Mouse (Mus musculus) CH12.LX (cell line): ENCODE data around the gene Pan3. TPM values are rescaled to one million over a fixed set of nuclear protein-coding genes. Genes with fewer than 3 reads are reported as not detected.

Source experiments
- DNase-seq: peaks from one replicate; pipeline ENCODE4 v3.0.0-alpha.2; 2013; ENCODE audit errors: extremely low read depth
- H3K27ac ChIP-seq: 2 replicates; pipeline ENCODE4 v1.5.1; 2012; ENCODE audit warnings: low read depth, mild to moderate bottlenecking, control low read depth, moderate library complexity; ENCODE audit not compliant: insufficient read depth
- H3K27me3 ChIP-seq: replicated peaks from 2 replicates; pipeline ENCODE3; 2012; ENCODE audit warnings: inconsistent platforms
- H3K36me3 ChIP-seq, 2 experiments: replicated peaks in 1 of 2; 2 replicates each; pipeline versions ENCODE3 to v1.6.1; 2012; ENCODE audit warnings: inconsistent platforms in 1 of 2, low read length in 1 of 2, mild to moderate bottlenecking in 1 of 2, mixed read lengths in 1 of 2, moderate library complexity in 1 of 2; ENCODE audit not compliant: control insufficient read depth in 1 of 2, insufficient read depth in 1 of 2
- H3K4me1 ChIP-seq, 2 experiments: 2 replicates each; pipeline ENCODE4 v1.6.1; 2012; ENCODE audit warnings: inconsistent platforms in 1 of 2, moderate library complexity in 1 of 2; ENCODE audit not compliant: insufficient read depth in 2 of 2, control insufficient read depth in 1 of 2
- H3K4me2 ChIP-seq: 2 replicates; pipeline ENCODE4 v1.6.1; 2012; ENCODE audit warnings: low read depth, mild to moderate bottlenecking, control low read depth; ENCODE audit not compliant: poor library complexity, insufficient read depth, severe bottlenecking
- H3K4me3 ChIP-seq, 3 experiments: fragments of 150-350 bp in 1 of 3; sonication (generic) in 1 of 3; replicated peaks in 1 of 3; 2 replicates each; pipeline versions ENCODE3 to v1.5.1; 2011 to 2012; ENCODE audit warnings: low read depth in 2 of 3, low read length in 2 of 3, mild to moderate bottlenecking in 2 of 3, moderate library complexity in 2 of 3, control low read depth in 1 of 3, improper control_type of control experiment in 1 of 3, inconsistent platforms in 1 of 3, mixed read lengths in 1 of 3; ENCODE audit not compliant: poor library complexity in 1 of 3
- H3K79me2 ChIP-seq: replicated peaks from 2 replicates; pipeline ENCODE4 v1.6.1; 2012; ENCODE audit warnings: mild to moderate bottlenecking, moderate library complexity; ENCODE audit not compliant: control insufficient read depth, poor library complexity, insufficient read depth, severe bottlenecking; ENCODE audit errors: extremely low read depth
- H3K9ac ChIP-seq: 2 replicates; pipeline ENCODE4 v1.6.1; 2012; ENCODE audit warnings: low read depth, mild to moderate bottlenecking, control low read depth, moderate library complexity; ENCODE audit not compliant: insufficient read depth
- H3K9me3 ChIP-seq: replicated peaks from 2 replicates; pipeline ENCODE3; 2012; ENCODE audit warnings: low read length, inconsistent platforms, mixed read lengths
- BHLHE40 ChIP-seq: IDR thresholded peaks from 2 replicates; pipeline ENCODE4 v1.6.1; 2011; ENCODE audit warnings: mild to moderate bottlenecking, low read depth, low read length, improper control_type of control experiment
- CHD1 ChIP-seq: IDR thresholded peaks from 2 replicates; pipeline ENCODE4 v1.6.1; 2012; ENCODE audit warnings: low read depth, low read length, improper control_type of control experiment, inconsistent platforms
- CHD2 ChIP-seq: IDR thresholded peaks from 2 replicates; pipeline ENCODE4 v1.6.1; 2011; ENCODE audit warnings: low read length, improper control_type of control experiment
- CTCF ChIP-seq, 2 experiments: IDR thresholded peaks in 1 of 2; conservative IDR thresholded peaks in 1 of 2; 2 replicates each; pipeline ENCODE4 v1.5.1; 2011 to 2012; ENCODE audit warnings: low read depth in 2 of 2, low read length in 2 of 2, improper control_type of control experiment in 1 of 2, inconsistent platforms in 1 of 2, mild to moderate bottlenecking in 1 of 2, moderate library complexity in 1 of 2
- E2F4 ChIP-seq: IDR thresholded peaks from 2 replicates; pipeline ENCODE4 v1.6.1; 2011; ENCODE audit warnings: low read depth, low read length, improper control_type of control experiment; ENCODE audit not compliant: insufficient replicate concordance
- ELF1 ChIP-seq: IDR thresholded peaks from 2 replicates; pipeline ENCODE4 v1.6.1; 2014; ENCODE audit warnings: low read depth, mild to moderate bottlenecking, inconsistent platforms, low read length, improper control_type of control experiment
- EP300 ChIP-seq: IDR thresholded peaks from 2 replicates; pipeline ENCODE4 v1.6.1; 2011; ENCODE audit warnings: low read length, improper control_type of control experiment
- GABPA ChIP-seq: IDR thresholded peaks from 2 replicates; pipeline ENCODE4 v1.6.1; 2012; ENCODE audit warnings: low read depth, low read length, improper control_type of control experiment, inconsistent platforms; ENCODE audit not compliant: insufficient replicate concordance
- HCFC1 ChIP-seq: IDR thresholded peaks from 2 replicates; pipeline ENCODE4 v1.6.1; 2012; ENCODE audit warnings: low read depth, mild to moderate bottlenecking, inconsistent platforms, low read length, improper control_type of control experiment
- IRF4 ChIP-seq: IDR thresholded peaks from 2 replicates; pipeline ENCODE4 v1.6.1; 2014; ENCODE audit warnings: low read depth, mild to moderate bottlenecking, inconsistent platforms, low read length, improper control_type of control experiment
- JUN ChIP-seq: IDR thresholded peaks from 2 replicates; pipeline ENCODE4 v1.6.1; 2011; ENCODE audit warnings: low read depth, mild to moderate bottlenecking, low read length, improper control_type of control experiment, moderate library complexity; ENCODE audit not compliant: insufficient read depth
- JUND ChIP-seq: conservative IDR thresholded peaks from 2 replicates; pipeline ENCODE4 v1.6.1; 2011; ENCODE audit warnings: low read depth, low read length, improper control_type of control experiment
- KAT2A ChIP-seq: IDR thresholded peaks from 2 replicates; pipeline ENCODE4 v1.6.1; 2012; ENCODE audit warnings: low read length, improper control_type of control experiment, inconsistent platforms; ENCODE audit not compliant: insufficient replicate concordance
- MAFK ChIP-seq: IDR thresholded peaks from 2 replicates; pipeline ENCODE4 v1.6.1; 2011; ENCODE audit warnings: low read length, improper control_type of control experiment; ENCODE audit not compliant: insufficient replicate concordance
- MAX ChIP-seq: IDR thresholded peaks from 2 replicates; pipeline ENCODE4 v1.6.1; 2011; ENCODE audit warnings: low read length, improper control_type of control experiment
- MAZ ChIP-seq: IDR thresholded peaks from 2 replicates; pipeline ENCODE4 v1.6.1; 2012; ENCODE audit warnings: low read depth, mild to moderate bottlenecking, inconsistent platforms, low read length, improper control_type of control experiment, moderate library complexity
- MEF2A ChIP-seq: IDR thresholded peaks from 2 replicates; pipeline ENCODE4 v1.6.1; 2014; ENCODE audit warnings: low read depth, mild to moderate bottlenecking, inconsistent platforms, low read length, improper control_type of control experiment, borderline replicate concordance
- MYC ChIP-seq: IDR thresholded peaks from 2 replicates; pipeline ENCODE4 v1.6.1; 2011; ENCODE audit warnings: low read depth, mild to moderate bottlenecking, improper control_type of control experiment, low read length
- NELFE ChIP-seq: IDR thresholded peaks from 2 replicates; pipeline ENCODE4 v1.6.1; 2011; ENCODE audit warnings: low read depth, low read length, improper control_type of control experiment
- PAX5 ChIP-seq: IDR thresholded peaks from 2 replicates; pipeline ENCODE4 v1.6.1; 2012; ENCODE audit warnings: low read length, inconsistent platforms, mixed read lengths
- POLR2A ChIP-seq: IDR thresholded peaks from 2 replicates; pipeline ENCODE4 v1.6.1; 2011; ENCODE audit warnings: low read depth, mild to moderate bottlenecking, improper control_type of control experiment, low read length
- POLR2AphosphoS2 ChIP-seq: IDR thresholded peaks from 2 replicates; pipeline ENCODE4 v1.6.1; 2011; ENCODE audit warnings: low read depth, low read length, improper control_type of control experiment
- RCOR1 ChIP-seq: conservative IDR thresholded peaks from 2 replicates; pipeline ENCODE4 v1.6.1; 2012; ENCODE audit warnings: low read depth, mild to moderate bottlenecking, inconsistent platforms, low read length, improper control_type of control experiment
- SIN3A ChIP-seq: IDR thresholded peaks from 2 replicates; pipeline ENCODE4 v1.6.1; 2012; ENCODE audit warnings: low read length, improper control_type of control experiment, inconsistent platforms
- TBP ChIP-seq: conservative IDR thresholded peaks from 2 replicates; pipeline ENCODE4 v1.6.1; 2011; ENCODE audit warnings: low read depth, low read length, improper control_type of control experiment
- UBTF ChIP-seq: IDR thresholded peaks from 2 replicates; pipeline ENCODE4 v1.6.1; 2012; ENCODE audit warnings: low read depth, mild to moderate bottlenecking, inconsistent platforms, low read length, improper control_type of control experiment, moderate library complexity
- USF1 ChIP-seq: IDR thresholded peaks from 2 replicates; pipeline ENCODE4 v1.6.1; 2014; ENCODE audit warnings: low read depth, mild to moderate bottlenecking, inconsistent platforms, low read length, improper control_type of control experiment
- ZKSCAN1 ChIP-seq: IDR thresholded peaks from 2 replicates; pipeline ENCODE4 v1.6.1; 2012; ENCODE audit warnings: low read depth, inconsistent platforms, low read length, improper control_type of control experiment, borderline replicate concordance
- ZMIZ1 ChIP-seq: IDR thresholded peaks from 2 replicates; pipeline ENCODE4 v1.6.1; 2012; ENCODE audit warnings: low read depth, mild to moderate bottlenecking, inconsistent platforms, low read length, improper control_type of control experiment
- ZNF384 ChIP-seq: IDR thresholded peaks from 2 replicates; pipeline ENCODE4 v1.6.1; 2012; ENCODE audit warnings: low read depth, low read length, improper control_type of control experiment, inconsistent platforms
- dilution Hi-C: fragments of 300-500 bp; cut with MboI; formaldehyde crosslinking; loops from 2 replicates; pipeline ENCODE4 v1.14.3; 2020; ENCODE audit warnings: low sequenced_read_pairs; ENCODE audit not compliant: extremely low pct_unique_long_range_greater_than_20kb, extremely low pct_ligation_motif_present
- in situ Hi-C: fragments of 300-500 bp; cut with MboI; formaldehyde crosslinking; loops from 3 replicates; pipeline ENCODE4 v1.14.3; 2019; ENCODE audit warnings: low sequenced_read_pairs, low pct_ligation_motif_present, low pct_unique_long_range_greater_than_20kb, mixed read lengths
- polyA plus RNA-seq: library from polyadenylated mRNA; unstranded; fragments of >175 nt; gene quantifications from 2 replicates; pipeline ENCODE4 v1.2.1, GENCODE M21; 2012; ENCODE audit warnings: low read depth; ENCODE audit not compliant: insufficient read length
- total RNA-seq, 2 experiments: library from RNA; depleted of rRNA; stranded (reverse); fragments of 300-350 nt in 1 of 2; fragments of >200 nt in 1 of 2; gene quantifications; 2 replicates each; pipeline ENCODE4 v1.2.3; 2012 to 2014

The Pan3 gene
- total and polyA plus RNA-seq, 3 experiments: 37.6 to 43.5 (median 40.2) TPM

DNA sequence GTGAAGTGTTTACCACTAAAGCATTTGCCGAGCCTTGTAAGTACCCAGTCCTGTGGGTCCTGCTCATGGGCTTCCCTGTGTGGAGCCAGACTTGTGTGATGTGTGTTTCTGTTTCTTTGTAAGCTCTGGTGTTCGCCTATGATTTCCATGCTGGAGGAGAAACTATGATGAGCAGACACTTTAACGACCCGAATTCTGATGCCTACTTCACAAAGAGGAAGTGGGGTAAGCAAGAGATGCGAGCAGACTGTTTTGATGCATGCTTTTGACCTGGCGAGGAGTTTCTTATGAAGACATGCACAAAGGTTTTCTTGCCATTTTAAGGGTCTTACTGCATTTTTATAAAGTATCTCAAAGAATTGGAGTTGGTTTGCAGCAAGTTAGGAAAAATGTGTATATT is 97.0 kb downstream of the Pan3 start:
- no peak overlapping the region for H3K9ac ChIP-seq
- TF ChIP-seq EP300 (no peak), MAFK (no peak), GABPA (no peak), KAT2A (no peak), ZKSCAN1 (no peak), IRF4 (no peak), PAX5 (no peak), MAX (no peak), JUND (no peak), MAZ (no peak), CHD2 (no peak), TBP (no peak), CHD1 (no peak), SIN3A (no peak), ELF1 (no peak), UBTF (no peak), E2F4 (no peak)
- TF ChIP-seq, all 38 proteins: peak for 0
- no peak overlapping the region for H3K4me3 ChIP-seq
- H3K27me3 ChIP-seq: no peaks in the 10 kb centered on the region
- dilution Hi-C loops (no loop called here), in situ Hi-C loops (no loop called here)
- DNase-seq: no peak
- H3K36me3 ChIP-seq: peaks cover 38 to 81% of the 10 kb centered on the region in 2 experiments
- H3K9me3 ChIP-seq: no peaks in the 10 kb centered on the region
- H3K27ac ChIP-seq: no peak overlapping the region
- H3K4me2 ChIP-seq: no peak overlapping the region
- H3K4me1 ChIP-seq: peaks cover 0 to 6% of the 10 kb centered on the region in 2 experiments; a peak in 1 of 4 replicates
- 0 out of 2 replicates have a peak, but pooled peaks cover 2% of the 10 kb centered on the region for H3K79me2 ChIP-seq

DNA sequence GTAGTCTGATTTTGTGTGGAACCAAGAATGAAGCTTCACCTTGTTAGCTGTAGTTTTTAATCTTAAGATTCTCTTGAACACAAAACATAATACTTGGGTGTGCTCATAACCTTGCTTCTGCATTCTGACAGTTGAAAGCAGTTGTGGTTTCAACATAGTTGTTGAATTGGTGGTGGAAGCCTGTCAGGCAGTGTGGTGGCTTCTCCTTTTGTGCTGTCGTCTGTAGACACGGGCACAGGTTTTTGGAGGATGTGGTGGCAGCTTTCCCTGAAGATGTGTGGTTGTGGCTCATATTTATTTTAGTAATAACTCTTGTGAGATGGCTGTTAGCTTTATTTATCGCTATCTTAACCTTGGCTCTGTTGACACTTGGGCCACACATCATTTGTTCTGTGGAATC is 97.8 kb downstream of the Pan3 start:
- no peak for DNase-seq
- dilution Hi-C loops: no loop called here

More for the DNA sequence above, 97.8 kb downstream of the Pan3 start:
- H3K9me3 ChIP-seq: no peaks in the 10 kb centered on the region
- no peaks in the 10 kb centered on the region for H3K27me3 ChIP-seq
- peaks cover 0 to 6% of the 10 kb centered on the region in 2 experiments; a peak in 1 of 4 replicates for H3K4me1 ChIP-seq
- no peak overlapping the region for H3K9ac ChIP-seq
- H3K4me2 ChIP-seq: no peak overlapping the region
- no peak overlapping the region for H3K27ac ChIP-seq
- TF ChIP-seq NELFE: no peak
- no peak for TF ChIP-seq TBP
- no peak for TF ChIP-seq POLR2A
- TF ChIP-seq RCOR1: no peak
- TF ChIP-seq HCFC1: no peak
- no peak for TF ChIP-seq BHLHE40
- TF ChIP-seq CHD1: no peak
- TF ChIP-seq MYC: no peak
- no peak for TF ChIP-seq MEF2A
- no peak for TF ChIP-seq JUND
- no peak for TF ChIP-seq E2F4
- no peak for TF ChIP-seq ZKSCAN1
- no peak for TF ChIP-seq USF1
- no peak for TF ChIP-seq JUN
- no peak for TF ChIP-seq KAT2A
- TF ChIP-seq CHD2: no peak
- TF ChIP-seq ZNF384: no peak
- TF ChIP-seq CTCF (conservative IDR thresholded peaks at IDR 0.05 in 1 of 2, IDR thresholded peaks at IDR 0.05 in 1 of 2; ENCODE audit: low read depth in 2 of 2, low read length in 2 of 2): no peak
- no peak for TF ChIP-seq POLR2AphosphoS2
- no peak for TF ChIP-seq ZMIZ1
- TF ChIP-seq, all 38 proteins: peak for 0
- in situ Hi-C loops: no loop called here
- H3K4me3 ChIP-seq: no peak overlapping the region
- no peaks in the 10 kb centered on the region for H3K79me2 ChIP-seq
- H3K36me3 ChIP-seq: peaks cover 41 to 79% of the 10 kb centered on the region in 2 experiments
